Mouse (Mus musculus): ENCODE measurements around the gene Slc27a3. TPM values are rescaled to one million over a fixed set of nuclear protein-coding genes. Genes with fewer than 3 reads are reported as not detected.

Gene Slc27a3
- total RNA-seq, 4 experiments from 2014 or later = 0.57 to 0.76 (median 0.67) TPM

- DNase-seq (ENCODE audit: low spot score) = no peak
Observed at GRCm38 (mm10) chr3:90391004-90391403, 1.3 kb upstream of the Slc27a3 start.

DNA sequence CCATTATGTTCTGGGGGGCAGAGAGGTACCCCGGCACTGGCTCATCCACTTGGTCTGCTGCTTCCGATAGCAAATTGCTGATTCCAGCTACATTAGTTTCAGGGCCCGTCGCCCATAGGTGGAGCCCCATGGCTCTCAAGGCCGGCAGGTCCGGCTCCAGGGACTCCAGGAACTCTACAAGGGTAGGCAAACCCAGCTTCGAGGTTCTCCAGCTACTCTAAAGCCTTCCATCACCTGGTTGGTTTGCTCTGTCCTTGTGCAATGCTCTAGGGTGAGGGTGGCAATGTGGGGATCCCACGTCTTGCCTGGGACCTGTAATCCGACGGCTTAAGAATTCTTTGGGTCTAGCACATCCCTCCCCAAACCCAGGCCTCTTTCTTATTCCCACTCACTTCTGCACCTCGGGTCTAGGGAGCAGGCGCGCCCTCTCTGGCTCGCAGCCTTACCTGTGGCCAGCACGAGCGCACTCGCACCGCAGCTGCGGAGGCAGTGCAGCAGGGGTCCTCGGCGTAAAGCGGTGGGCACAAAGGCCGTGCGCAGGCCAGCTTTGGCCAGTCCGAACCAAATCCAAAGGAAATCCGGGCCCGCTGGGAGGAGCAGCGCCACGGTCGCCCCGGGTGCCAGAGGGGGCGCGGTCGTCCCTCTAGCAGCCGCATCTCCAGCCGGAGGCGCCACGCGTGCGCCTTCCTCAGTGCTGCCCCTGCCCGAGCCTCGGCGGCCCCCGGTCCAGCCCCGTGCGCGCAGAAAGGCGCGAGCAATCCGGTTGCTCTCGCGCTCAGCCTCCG is 820 bp downstream of the Slc27a3 start:
- no peak for DNase-seq (ENCODE audit: low spot score)

DNA sequence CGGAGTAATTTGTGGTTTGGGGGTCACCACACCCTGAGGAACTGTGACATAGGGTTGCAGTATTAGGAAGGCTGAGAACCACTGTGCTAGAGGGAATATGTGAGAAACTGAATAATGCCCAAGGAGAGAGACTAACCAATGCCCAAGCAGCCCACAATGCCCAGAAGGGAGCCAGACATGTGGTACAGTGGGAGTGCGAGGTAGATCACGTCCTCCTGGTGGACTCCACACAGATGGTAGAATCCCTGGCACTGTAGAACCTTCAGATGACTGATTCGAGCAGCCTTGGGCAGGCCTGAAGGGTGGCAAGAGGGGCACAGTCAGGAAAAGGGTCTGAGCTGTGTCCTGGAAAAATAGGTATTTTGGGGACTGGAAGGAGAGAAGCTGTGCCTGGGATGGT is 1.5 kb downstream of the Slc27a3 start:
- DNase-seq (ENCODE audit: low spot score) = no peak

GRCm38 (mm10) chr3:90387483-90387882 is 2.3 kb downstream of the Slc27a3 start:
- DNase-seq (ENCODE audit: low spot score) = no peak

- DNase-seq (ENCODE audit: low spot score) = no peak
Observed at GRCm38 (mm10) chr3:90386817-90387216, 2.9 kb downstream of the Slc27a3 start.

GRCm38 (mm10) chr3:90384851-90385375 is 4.8 kb downstream of the Slc27a3 start:
- DNase-seq (ENCODE audit: low spot score) = no peak

DNA sequence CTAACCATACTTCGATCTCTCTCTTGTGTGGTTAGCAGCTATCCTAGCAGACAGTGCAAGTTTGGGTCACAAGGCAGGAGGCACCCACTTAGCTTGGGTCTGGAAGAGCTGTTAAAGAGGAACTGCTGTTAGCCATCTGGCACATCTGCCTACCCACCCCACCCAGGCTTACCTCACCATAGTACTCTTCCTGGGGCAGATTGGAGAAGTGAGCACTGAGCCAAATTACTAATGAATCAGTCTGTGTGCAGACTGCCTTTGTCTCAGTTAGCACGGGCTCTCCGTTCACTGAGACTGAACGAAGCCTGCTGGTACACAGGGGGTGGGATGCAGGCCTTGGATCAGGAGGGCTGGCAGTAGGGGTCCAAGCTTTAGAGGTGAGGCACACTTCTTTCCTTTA is 6.0 kb downstream of the Slc27a3 start:
- no peak for DNase-seq (ENCODE audit: low spot score)

DNA sequence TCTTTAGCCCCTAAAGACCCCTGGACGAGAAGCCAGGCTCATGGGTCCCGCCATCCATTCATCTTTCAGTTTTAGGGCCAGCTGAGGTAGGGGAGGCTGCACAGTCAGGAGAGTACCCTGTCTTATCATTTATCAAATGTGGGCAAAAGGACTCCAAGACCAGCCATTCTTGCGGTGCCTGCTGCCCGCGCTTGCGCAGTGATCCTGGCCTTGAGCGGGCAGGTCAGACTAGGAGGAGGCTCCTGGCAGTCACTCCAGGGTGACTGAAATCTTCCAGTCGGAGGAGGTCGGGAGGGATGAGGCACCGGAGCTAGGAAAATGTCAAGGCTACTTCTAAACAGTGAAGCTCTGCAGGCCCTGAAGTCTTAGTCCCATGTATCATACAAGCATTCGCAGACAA is 8.0 kb downstream of the Slc27a3 start:
- DNase-seq (ENCODE audit: low spot score) = no peak

GRCm38 (mm10) chr3:90378496-90378895 is 11.2 kb downstream of the Slc27a3 start:
- DNase-seq (ENCODE audit: low spot score) = no peak

GRCm38 (mm10) chr3:90376247-90376585 is 13.5 kb downstream of the Slc27a3 start:
- DNase-seq (ENCODE audit: low spot score) = no peak

- no peak for DNase-seq (ENCODE audit: low spot score)
Observed at GRCm38 (mm10) chr3:90375562-90376246, 14.0 kb downstream of the Slc27a3 start.

DNA sequence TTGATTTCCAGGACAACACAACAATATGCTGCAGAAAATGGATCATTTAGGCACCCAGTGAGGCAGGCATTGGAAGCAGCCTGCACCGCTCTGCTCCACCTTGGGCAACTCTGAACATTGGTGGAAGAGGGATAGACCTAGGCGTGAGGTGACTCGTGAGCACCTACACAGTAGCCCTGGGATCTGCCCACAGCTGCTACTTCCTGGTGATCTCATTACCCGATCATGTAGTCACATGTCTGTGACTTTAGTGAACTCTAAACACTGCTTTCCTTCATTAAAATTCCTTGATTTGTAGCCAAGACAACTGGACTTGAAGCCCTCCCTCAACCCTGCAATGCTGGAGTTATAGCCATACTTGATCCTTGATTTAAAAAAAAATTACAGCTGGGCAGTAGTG is 15.4 kb downstream of the Slc27a3 start:
- DNase-seq (ENCODE audit: low spot score) = no peak

DNA sequence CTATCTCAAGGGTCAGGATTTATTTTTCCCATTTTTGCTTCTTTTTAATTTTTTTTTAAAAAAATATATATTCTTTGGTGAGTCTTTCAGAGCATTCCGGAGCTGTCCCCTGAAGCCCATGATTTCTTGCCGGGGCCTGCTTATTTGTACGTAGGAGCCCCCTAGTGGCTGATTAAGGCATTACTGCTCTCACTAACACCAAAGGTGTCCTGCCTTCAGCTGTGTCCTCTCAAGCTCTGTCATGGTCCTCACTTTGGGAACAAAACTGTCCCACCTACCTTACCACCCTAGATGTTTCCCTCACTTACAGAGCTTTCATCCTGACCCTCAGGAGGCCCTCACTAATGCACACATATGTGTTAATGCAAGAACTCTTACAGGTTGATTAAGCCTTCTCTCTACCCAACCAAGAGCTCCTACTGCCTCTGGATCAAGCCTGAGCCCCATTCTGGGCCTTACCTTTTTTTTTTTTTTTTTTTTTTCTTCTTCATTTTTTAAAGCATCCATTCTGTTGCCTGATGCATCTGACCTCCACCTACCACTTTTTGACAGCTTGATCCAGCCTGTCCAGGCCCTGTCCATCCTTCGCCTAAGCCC is 16.2 kb downstream of the Slc27a3 start:
- peak; percentile 83 for DNase-seq (ENCODE audit: low spot score)

GRCm38 (mm10) chr3:90372817-90373216 is 16.9 kb downstream of the Slc27a3 start:
- DNase-seq (ENCODE audit: low spot score) = no peak

DNA sequence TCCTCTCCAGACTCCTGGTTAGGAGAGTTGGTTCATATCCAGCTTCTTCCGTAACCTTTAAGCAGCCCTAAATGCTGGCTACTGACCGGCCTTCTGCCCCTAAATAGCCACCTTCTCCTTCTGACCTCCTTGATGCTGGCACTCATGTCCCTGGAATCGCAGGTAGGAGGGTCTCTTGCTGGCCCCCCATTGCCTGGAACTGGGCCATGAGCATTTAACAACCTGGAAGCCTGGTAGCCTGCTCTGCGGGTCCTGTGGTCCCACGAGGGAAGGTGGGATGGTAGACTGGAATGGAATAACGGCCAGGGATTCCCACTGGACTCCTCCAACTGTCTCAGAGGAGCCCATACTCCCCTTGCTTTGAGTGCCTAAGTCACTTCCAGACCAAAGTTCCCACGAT is 17.9 kb downstream of the Slc27a3 start:
- no peak for DNase-seq (ENCODE audit: low spot score)

DNA sequence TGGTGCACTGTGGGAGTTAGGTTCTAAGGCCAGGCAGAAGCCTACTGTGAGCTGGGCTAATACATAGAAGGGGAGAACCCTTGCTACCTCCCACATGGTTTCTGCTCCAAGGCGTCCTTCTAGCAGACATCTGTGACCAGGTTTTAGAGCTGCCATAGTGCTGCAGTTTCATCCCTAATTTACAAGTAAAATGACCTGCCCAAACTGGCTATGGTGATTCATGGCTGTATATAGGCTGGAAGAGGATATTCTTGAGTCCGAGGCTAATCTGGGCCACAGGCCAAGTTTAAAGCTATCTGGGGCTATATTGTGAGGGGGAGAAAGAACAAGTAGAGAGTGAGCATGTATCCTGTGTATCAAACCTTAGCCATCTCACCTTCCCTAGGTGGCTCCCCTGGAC is 20.7 kb downstream of the Slc27a3 start:
- DNase-seq (ENCODE audit: low spot score) = no peak

- DNase-seq (ENCODE audit: low spot score) = no peak
Observed at GRCm38 (mm10) chr3:90367001-90367632, 22.6 kb downstream of the Slc27a3 start.

- no peak for DNase-seq (ENCODE audit: low spot score)
Observed at GRCm38 (mm10) chr3:90362346-90362745, 27.4 kb downstream of the Slc27a3 start.

GRCm38 (mm10) chr3:90361476-90361875 is 28.3 kb downstream of the Slc27a3 start:
- DNase-seq (ENCODE audit: low spot score) = no peak

GRCm38 (mm10) chr3:90359230-90359629 is 30.5 kb downstream of the Slc27a3 start:
- DNase-seq (ENCODE audit: low spot score) = no peak

DNA sequence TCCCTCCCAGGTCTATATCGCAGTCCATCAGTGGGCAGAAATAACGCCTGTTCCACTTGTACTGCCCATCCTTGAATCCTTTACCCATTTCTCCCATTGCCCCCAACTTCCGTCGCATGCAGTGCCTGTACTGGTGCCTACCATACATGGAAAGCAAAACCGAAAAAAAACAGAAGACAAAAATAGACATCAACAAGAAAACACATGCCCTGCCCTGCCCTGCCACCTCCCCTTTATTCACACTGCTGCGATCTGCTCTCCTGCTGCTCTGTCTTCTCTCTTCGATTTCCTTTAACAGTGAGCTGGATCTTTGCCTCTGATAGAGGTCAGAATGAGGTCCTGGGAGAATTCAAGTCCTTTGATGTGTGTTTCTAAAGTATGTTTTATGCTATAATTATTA is 31.8 kb downstream of the Slc27a3 start:
- no peak for DNase-seq (ENCODE audit: low spot score)

DNA sequence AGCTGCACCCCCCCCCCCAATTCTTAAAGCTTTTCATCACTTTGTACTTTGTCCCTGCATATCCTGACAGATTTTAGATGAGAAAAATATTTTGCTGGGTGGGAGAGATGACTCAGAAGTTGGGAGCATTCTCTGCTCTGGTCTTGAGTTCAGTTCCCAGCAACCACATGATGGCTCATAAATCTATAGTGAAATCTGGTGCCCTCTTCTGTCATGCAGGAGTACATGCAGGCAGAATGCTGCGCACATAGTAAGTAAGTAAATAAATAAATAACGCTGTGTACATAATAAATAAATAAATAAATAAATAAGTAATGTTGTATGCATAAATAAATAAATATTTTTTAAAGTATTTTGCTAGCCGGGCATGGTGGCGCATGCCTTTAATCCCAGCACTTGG is 41.9 kb downstream of the Slc27a3 start:
- DNase-seq (ENCODE audit: low spot score) = no peak

All from heart, adult 8-10 months (tissue).